Mouse (Mus musculus) testis, adult 2 months (tissue): Measurements from ENCODE around the gene Arhgdia.

ENCODE experiments used
- CTCF ChIP-seq: fragments of 200-500 bp; IDR thresholded peaks from 2 replicates; pipeline ENCODE4 v1.5.1; 2012; ENCODE audit warnings: low read depth, mild to moderate bottlenecking, inconsistent platforms, low read length, moderate library complexity; ENCODE audit not compliant: control insufficient read depth, insufficient read depth, insufficient replicate concordance
- POLR2A ChIP-seq: fragments of 200-500 bp; IDR thresholded peaks from 2 replicates; pipeline ENCODE4 v1.6.1; 2012; ENCODE audit warnings: low read depth, mild to moderate bottlenecking, inconsistent platforms, low read length, moderate library complexity; ENCODE audit not compliant: control insufficient read depth

GRCm38 (mm10) chr11:120573585-120574277 lies 7.7 kb downstream of the Arhgdia start:
- TF ChIP-seq CTCF (no peak), POLR2A (no peak)
